Mouse (Mus musculus): ENCODE results near the gene Lysmd1.

GRCm38 (mm10) chr3:95179890-95180289, 46.0 kb downstream of the Lysmd1 start:
- TF ChIP-seq CTCF (IDR thresholded peaks at IDR 0.05; ENCODE audit: borderline replicate concordance, extremely low read depth, insufficient read depth, insufficient read length) (no peak), POLR2A (IDR thresholded peaks at IDR 0.05; ENCODE audit: borderline replicate concordance, extremely low read depth, insufficient read depth, insufficient read length, poor library complexity, severe bottlenecking) (no peak)

Measured in brain, embryonic 14.5 days (tissue).